ENCODE assay signal across 8 mouse cellular contexts in genomic region chr15:103178137-103178536, GRCm38 (mm10). TPM values are rescaled to one million over a fixed set of nuclear protein-coding genes. Genes with fewer than 3 reads are reported as not detected.
DNase-seq lines count a peak whose midpoint lies in the region; ATAC-seq and TF ChIP-seq lines count a peak whose summit lies in the region.
"Had no signal": no experiment of that assay in that cellular context is flagged by ENCODE, and none has a peak within 500 bp of the region (broad histone marks: within the 10 kb centered on the region; RNA-seq: fewer than 3 reads in every experiment).

No protein-coding gene starts in this region.

- H3K27ac ChIP-seq in kidney, embryonic 14.5 days (ENCODE audit: low read depth, low read length): peak overlapping the region; percentile 69; the same call in 1 of the 2 replicates
- H3K27ac ChIP-seq: midbrain, embryonic 12.5 days had no signal

- H3K27me3 ChIP-seq in kidney, embryonic 14.5 days (ENCODE audit: control insufficient read depth, insufficient read depth, low read length): peaks cover 12% of the 10 kb centered on the region; the same call in 1 of the 2 replicates

- 12% methylated on average over 12 of the region's 12 CpGs for WGBS in lung, adult 2 months
- 8% methylated on average over 12 of the region's 12 CpGs for WGBS in kidney, embryonic 14.5 days

- ATAC-seq in kidney, embryonic 14.5 days (ENCODE audit: low FRiP score, low TSS enrichment): no peak

- TF ChIP-seq POLR2A in lung, adult 2 months (IDR thresholded peaks at IDR 0.05; ENCODE audit: borderline replicate concordance, extremely low read depth, low read depth, low read length): no peak

- peak overlapping the region; percentile 31; the same call in 1 of the 2 replicates for H3K9ac ChIP-seq in kidney, embryonic 14.5 days (ENCODE audit: low read depth, low read length)

- TF ChIP-seq CTCF in lung, adult 2 months (IDR thresholded peaks at IDR 0.05; ENCODE audit: insufficient read depth, low read length): peak; percentile 68

- H3K36me3 ChIP-seq in kidney, embryonic 14.5 days (ENCODE audit: control insufficient read depth, insufficient read depth, low read length): no peaks in the 10 kb centered on the region
- H3K36me3 ChIP-seq: midbrain, embryonic 12.5 days had no signal

- peak overlapping the region; percentile 36; the same call in 1 of the 2 replicates for H3K4me2 ChIP-seq in kidney, embryonic 14.5 days (replicated peaks; ENCODE audit: low read depth, low read length)
- H3K4me2 ChIP-seq: midbrain, embryonic 12.5 days had no signal

- no peak for DNase-seq in lung, adult 2 months
- no peak for DNase-seq in lung, postnatal 25 days (ENCODE audit: low spot score)
- peak; percentile 79 for DNase-seq in ZHBTc4 (ENCODE audit: low read depth, low spot score)
- DNase-seq in mesoderm, embryonic 11.5 days (ENCODE audit: low read depth, low spot score): peak; percentile 86
- no peak for DNase-seq in frontal cortex, postnatal 14 days (ENCODE audit: low spot score in 2 of 2)
- DNase-seq in cerebellum, adult 8-10 months: no peak

- no peaks in the 10 kb centered on the region for H3K9me3 ChIP-seq in kidney, embryonic 14.5 days (ENCODE audit: control insufficient read depth, low read length)
- H3K9me3 ChIP-seq: midbrain, embryonic 12.5 days had no signal

- peaks cover 2% of the 10 kb centered on the region for H3K4me1 ChIP-seq in lung, adult 2 months (ENCODE audit: control insufficient read depth, insufficient read depth, low read length)
- peaks cover 42% of the 10 kb centered on the region for H3K4me1 ChIP-seq in kidney, embryonic 14.5 days (ENCODE audit: control insufficient read depth, insufficient read depth, low read length)

- no peak overlapping the region for H3K4me3 ChIP-seq in lung, adult 2 months (replicated peaks; ENCODE audit: extremely low read depth, low read depth, low read length)
- no peak overlapping the region for H3K4me3 ChIP-seq in kidney, embryonic 14.5 days (ENCODE audit: low read length)
- H3K4me3 ChIP-seq: midbrain, embryonic 12.5 days had no signal

RNA-seq across cellular contexts. Expression of gene Smug1, which starts 11.2 kb away (rescaled TPM):
- 16.5 and 18.1 TPM in 2 replicates for polyA plus RNA-seq in lung, adult 2 months (2012; rRNA removed)
- 11.5 and 19.5 TPM in 2 replicates for polyA plus RNA-seq in kidney, embryonic 14.5 days (2014; fragmentation: Nextera tagmentation; extraction: Ambion mirVana)

Comparison
In these comparisons a context has a peak if more than half of its experiments do, and no peak if none do; other contexts are left out.
1. DNase-seq: peak in ZHBTc4 (single experiment) and mesoderm, embryonic 11.5 days (single experiment); none in lung, adult 2 months (single experiment), lung, postnatal 25 days (single experiment), frontal cortex, postnatal 14 days (0 of 2) and cerebellum, adult 8-10 months (single experiment).